Mouse (Mus musculus) lung, embryonic 15.5 days (tissue): Measurements from ENCODE around the gene Mrpl48. TPM values are rescaled to one million over a fixed set of nuclear protein-coding genes. Genes with fewer than 3 reads are reported as not detected.

ENCODE experiments used
- ATAC-seq: fragments of 200-750 bp; cut with Nextera tagmentation; 2 replicates; pipeline ENCODE4 v1.8.0; 2017; ENCODE audit warnings: moderate number of reproducible peaks, borderline replicate concordance; ENCODE audit not compliant: low FRiP score, low TSS enrichment; ENCODE audit errors: extremely low read depth
- H3K27ac ChIP-seq: fragments of 300-500 bp; sonication (generic); 2 replicates; pipeline ENCODE4 v1.5.1; 2015; ENCODE audit warnings: moderate library complexity, mild to moderate bottlenecking, inconsistent platforms
- H3K27me3 ChIP-seq: fragments of 300-500 bp; sonication (generic); 2 replicates; pipeline ENCODE4 v1.6.1; 2015; ENCODE audit warnings: inconsistent platforms
- H3K36me3 ChIP-seq: fragments of 300-500 bp; sonication (generic); 2 replicates; pipeline ENCODE4 v1.6.1; 2015; ENCODE audit warnings: inconsistent platforms
- H3K4me1 ChIP-seq: fragments of 300-500 bp; sonication (generic); 2 replicates; pipeline ENCODE4 v1.6.1; 2015; ENCODE audit warnings: inconsistent platforms
- H3K4me2 ChIP-seq: fragments of 300-500 bp; sonication (generic); 2 replicates; pipeline ENCODE4 v1.6.1; 2015; ENCODE audit warnings: inconsistent platforms, mild to moderate bottlenecking, moderate library complexity
- H3K4me3 ChIP-seq: fragments of 300-500 bp; sonication (generic); 2 replicates; pipeline ENCODE4 v1.5.1; 2015; ENCODE audit warnings: mild to moderate bottlenecking, inconsistent platforms
- H3K9ac ChIP-seq: fragments of 300-500 bp; sonication (generic); 2 replicates; pipeline ENCODE4 v1.6.1; 2015; ENCODE audit warnings: inconsistent platforms
- H3K9me3 ChIP-seq: fragments of 300-500 bp; sonication (generic); 2 replicates; pipeline ENCODE4 v1.6.1; 2016; ENCODE audit warnings: inconsistent platforms
- WGBS: fragments of 180-500 bp; shearing (Covaris S2); methylation state at CpG from one replicate; pipeline ENCODE4 v1.1.7; 2015; 5-methylcytosine and 5-hydroxymethylcytosine counted together
- polyA plus RNA-seq: library from polyadenylated mRNA; unstranded; fragments of >200 nt; fragmentation: Nextera tagmentation; extraction: Ambion mirVana; gene quantifications from 2 replicates; pipeline ENCODE4 v1.2.1, GENCODE M21; 2015

Mrpl48 gene
- polyA plus RNA-seq, 1 experiment from 2014 or later, result 77.0 TPM

DNA sequence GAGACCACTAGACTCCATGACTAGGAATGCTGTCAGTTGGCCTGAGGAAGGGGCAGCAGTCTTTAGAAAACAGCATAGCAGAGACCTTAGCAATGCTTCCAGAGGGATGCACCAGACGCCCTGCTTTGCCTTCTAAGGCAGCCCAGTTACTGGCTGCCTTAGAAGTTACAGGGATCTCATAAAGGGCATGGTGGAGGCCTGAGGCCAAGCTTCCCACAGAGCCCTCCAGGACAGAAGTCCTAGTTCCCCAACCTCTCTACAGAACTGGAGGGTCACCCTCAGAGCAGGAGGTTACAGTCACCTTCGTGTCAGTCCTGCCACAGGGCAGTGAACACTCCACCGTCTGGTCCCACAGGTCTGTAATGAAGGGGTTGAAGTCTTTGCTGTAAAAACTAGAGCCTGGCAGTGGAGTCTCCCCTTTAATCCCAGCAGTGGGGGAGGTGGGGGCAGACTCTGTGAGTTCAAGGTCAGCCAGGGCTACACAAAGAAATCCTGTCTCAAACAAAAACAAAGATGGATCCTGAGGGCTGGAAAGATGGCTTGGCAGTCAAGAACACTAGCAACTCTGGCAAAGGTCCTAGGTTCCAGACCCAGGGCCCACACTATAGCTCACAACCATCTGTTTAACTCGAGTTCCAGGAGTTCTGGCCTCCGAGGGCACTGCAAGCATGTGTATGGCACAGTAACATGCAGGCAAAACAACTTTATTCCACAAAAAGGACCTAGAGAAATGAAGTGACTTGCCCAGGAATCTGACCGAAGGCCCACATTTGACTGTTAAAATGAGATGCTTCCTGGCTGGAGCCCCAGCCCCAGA, 106.9 kb downstream of the Mrpl48 start:
- H3K4me2 ChIP-seq, result no peak overlapping the region
- H3K9ac ChIP-seq, result no peak overlapping the region
- H3K4me3 ChIP-seq, result no peak overlapping the region
- H3K36me3 ChIP-seq, result peaks cover 26% of the 10 kb centered on the region; the same call in 1 of the 2 replicates
- H3K27me3 ChIP-seq, result no peaks in the 10 kb centered on the region
- H3K4me1 ChIP-seq, result peaks cover 3% of the 10 kb centered on the region
- no peaks in the 10 kb centered on the region for H3K9me3 ChIP-seq
- ATAC-seq, result no peak
- no peak overlapping the region for H3K27ac ChIP-seq
- 67% methylated on average over 6 of the region's 6 CpGs for WGBS

GRCm38 (mm10) chr7:100500276-100500977, 107.7 kb downstream of the Mrpl48 start:
- Histone ChIP-seq H3K36me3 (peaks cover 26% of the 10 kb centered on the region; the same call in 1 of the 2 replicates), H3K27me3 (no peaks in the 10 kb centered on the region), H3K27ac (no peak overlapping the region), H3K9ac (no peak overlapping the region), H3K4me3 (no peak overlapping the region), H3K4me2 (no peak overlapping the region), H3K9me3 (no peaks in the 10 kb centered on the region), H3K4me1 (peaks cover 11% of the 10 kb centered on the region)
- ATAC-seq, result no peak
- 53% methylated on average over 16 of the region's 16 CpGs for WGBS

- Histone ChIP-seq H3K9ac (no peak overlapping the region), H3K27me3 (no peaks in the 10 kb centered on the region), H3K27ac (no peak overlapping the region), H3K36me3 (peaks cover 26% of the 10 kb centered on the region; the same call in 1 of the 2 replicates), H3K4me1 (peaks cover 20% of the 10 kb centered on the region), H3K4me3 (no peak overlapping the region), H3K9me3 (no peaks in the 10 kb centered on the region), H3K4me2 (no peak overlapping the region)
- no peak for ATAC-seq
Measured at GRCm38 (mm10) chr7:100499465-100499864, 108.6 kb downstream of the Mrpl48 start.

DNA sequence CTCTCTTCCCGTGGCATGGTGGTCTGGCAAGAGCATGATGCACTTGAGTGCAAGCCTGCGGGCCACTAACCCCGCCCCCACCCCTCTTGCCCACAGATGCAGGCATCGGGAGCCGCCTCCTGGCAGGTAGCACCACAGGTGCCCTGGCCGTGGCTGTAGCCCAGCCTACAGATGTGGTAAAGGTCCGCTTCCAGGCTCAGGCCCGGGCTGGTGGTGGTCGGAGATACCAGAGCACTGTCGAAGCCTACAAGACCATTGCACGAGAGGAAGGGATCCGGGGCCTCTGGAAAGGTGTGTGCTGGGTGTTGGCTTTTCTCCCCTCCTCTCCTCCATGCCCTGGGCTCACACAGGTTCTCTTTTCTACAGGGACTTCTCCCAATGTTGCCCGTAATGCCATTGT, 110.1 kb downstream of the Mrpl48 start:
- H3K9me3 ChIP-seq, result no peaks in the 10 kb centered on the region
- ATAC-seq, result no peak
- H3K36me3 ChIP-seq, result peaks cover 26% of the 10 kb centered on the region; the same call in 1 of the 2 replicates
- H3K27ac ChIP-seq, result no peak overlapping the region
- peaks cover 34% of the 10 kb centered on the region for H3K4me1 ChIP-seq
- no peaks in the 10 kb centered on the region for H3K27me3 ChIP-seq
- no peak overlapping the region for H3K4me3 ChIP-seq
- H3K4me2 ChIP-seq, result no peak overlapping the region
- no peak overlapping the region for H3K9ac ChIP-seq
- 86% methylated on average over 13 of the region's 13 CpGs for WGBS

DNA sequence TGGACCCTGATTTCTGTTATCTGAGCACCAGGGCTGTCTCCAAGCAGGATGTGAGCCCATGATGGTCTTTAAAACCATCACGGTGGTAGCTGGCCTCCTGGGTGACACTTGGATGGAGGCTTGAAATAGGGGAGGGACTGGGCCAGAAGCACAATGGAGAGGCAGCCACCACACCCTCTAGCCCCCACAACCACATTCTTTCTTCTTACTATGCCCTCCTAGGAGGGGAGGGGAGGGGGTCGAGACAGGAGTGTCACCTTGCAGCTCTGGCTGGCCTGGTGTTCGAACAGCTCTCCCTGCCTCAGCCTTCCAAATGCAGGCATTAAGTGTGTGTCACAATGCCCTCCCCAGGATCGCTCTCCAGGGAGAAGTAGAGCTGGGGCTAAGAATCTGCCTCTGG, 110.7 kb downstream of the Mrpl48 start:
- no peak overlapping the region for H3K4me3 ChIP-seq
- no peak overlapping the region for H3K27ac ChIP-seq
- peaks cover 26% of the 10 kb centered on the region; the same call in 1 of the 2 replicates for H3K36me3 ChIP-seq
- no peaks in the 10 kb centered on the region for H3K27me3 ChIP-seq
- H3K4me2 ChIP-seq, result no peak overlapping the region
- H3K9me3 ChIP-seq, result no peaks in the 10 kb centered on the region
- H3K4me1 ChIP-seq, result peaks cover 38% of the 10 kb centered on the region
- no peak for ATAC-seq
- H3K9ac ChIP-seq, result no peak overlapping the region
- 64% methylated on average over 4 of the region's 4 CpGs for WGBS

GRCm38 (mm10) chr7:100496791-100497190, 111.3 kb downstream of the Mrpl48 start:
- Histone ChIP-seq H3K9me3 (no peaks in the 10 kb centered on the region), H3K27me3 (no peaks in the 10 kb centered on the region), H3K4me2 (no peak overlapping the region), H3K4me3 (no peak overlapping the region), H3K4me1 (peaks cover 38% of the 10 kb centered on the region), H3K27ac (no peak overlapping the region), H3K36me3 (peaks cover 26% of the 10 kb centered on the region; the same call in 1 of the 2 replicates), H3K9ac (no peak overlapping the region)
- ATAC-seq, result no peak
- WGBS, result 94% methylated on average over 9 of the region's 9 CpGs

- no peak overlapping the region for H3K9ac ChIP-seq
- H3K9me3 ChIP-seq, result no peaks in the 10 kb centered on the region
- H3K4me1 ChIP-seq, result peaks cover 38% of the 10 kb centered on the region
- H3K36me3 ChIP-seq, result peaks cover 26% of the 10 kb centered on the region; the same call in 1 of the 2 replicates
- no peak for ATAC-seq
- 63% methylated on average over 6 of the region's 6 CpGs for WGBS
- H3K27ac ChIP-seq, result peak overlapping the region; percentile 86
- no peaks in the 10 kb centered on the region for H3K27me3 ChIP-seq
- peak overlapping the region; percentile 57; the same call in 1 of the 2 replicates for H3K4me3 ChIP-seq
- H3K4me2 ChIP-seq, result peak overlapping the region; percentile 94
Measured at GRCm38 (mm10) chr7:100496371-100496770, 111.7 kb downstream of the Mrpl48 start.

Other genes starting within 250 kb of the Mrpl48 start
- gene C2cd3, start 236.1 kb downstream of the Mrpl48 start, polyA plus RNA-seq, result 20.0 and 20.7 TPM in 2 replicates
- gene Ppme1, start 236.0 kb downstream of the Mrpl48 start, polyA plus RNA-seq, result 61.6 and 63.5 TPM in 2 replicates
- gene Ucp3, start 135.3 kb downstream of the Mrpl48 start, polyA plus RNA-seq, result 0.06 TPM in 1 of 2 replicates, not detected in the other
- gene Ucp2, start 115.0 kb downstream of the Mrpl48 start, polyA plus RNA-seq, result 246 and 279 TPM in 2 replicates
- gene Dnajb13, start 93.3 kb downstream of the Mrpl48 start, polyA plus RNA-seq, result 4.1 and 4.2 TPM in 2 replicates
- 20.0 and 23.1 TPM in 2 replicates for gene Coa4, start 71.2 kb downstream of the Mrpl48 start, polyA plus RNA-seq
- gene Rab6a, start 891 bp downstream of the Mrpl48 start, polyA plus RNA-seq, result 85.2 and 90.7 TPM in 2 replicates
- gene Plekhb1, start 54.1 kb upstream of the Mrpl48 start, polyA plus RNA-seq, result 18.3 and 20.4 TPM in 2 replicates
- 36.9 and 37.7 TPM in 2 replicates for gene Fam168a, start 98.3 kb upstream of the Mrpl48 start, polyA plus RNA-seq